In the genomic region with DNA sequence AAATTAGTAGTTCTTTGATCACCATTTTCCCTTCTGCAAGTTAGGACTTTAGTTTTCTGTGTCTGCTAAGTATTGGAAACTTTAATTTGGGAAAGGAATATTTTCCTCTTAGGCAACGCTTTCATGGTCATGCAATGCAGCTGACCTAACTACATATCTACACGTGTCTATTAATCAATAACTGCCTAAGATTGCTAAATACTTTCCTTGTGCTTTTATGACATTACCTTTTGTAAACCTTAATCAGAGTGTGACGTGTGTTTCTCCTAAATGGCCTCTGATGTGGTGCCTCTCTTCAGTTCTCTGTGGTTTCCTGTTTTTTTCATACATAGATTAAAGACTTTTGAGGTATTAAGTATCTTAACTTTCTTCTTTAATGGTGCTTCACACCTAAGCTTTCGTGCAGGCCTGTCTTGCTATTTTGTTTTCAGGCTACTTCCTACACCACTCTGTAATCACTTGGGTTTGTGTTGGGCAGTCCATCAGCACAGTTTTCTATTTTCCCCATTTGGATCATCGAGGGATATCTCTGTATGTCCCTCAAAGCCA, we compare ENCODE assay signal across 15 mouse cellular contexts.
DNase-seq lines count a peak whose midpoint lies in the region; ATAC-seq lines count a peak whose summit lies in the region.
"Had no signal": no experiment of that assay in that cellular context is flagged by ENCODE, and none has a peak within 500 bp of the region (broad histone marks: within the 10 kb centered on the region; RNA-seq: fewer than 3 reads in every experiment).

No protein-coding gene starts in this region.

- peak; percentile 93 for ATAC-seq in CD4-positive, CD25-positive, alpha-beta regulatory T cell, adult 4 months
- peak; percentile 17 to 42; a peak in 1 of 4 replicates for ATAC-seq in hematopoietic stem cell, adult 5-6 weeks (replicated peaks in 1 of 2; ENCODE audit: insufficient read depth in 1 of 2, low FRiP score in 2 of 2, low TSS enrichment in 1 of 2, low read depth in 1 of 2, poor library complexity in 2 of 2, severe bottlenecking in 2 of 2)
- ATAC-seq in megakaryocyte-erythroid progenitor cell, adult 5-6 weeks (replicated peaks; ENCODE audit: low FRiP score, low TSS enrichment, poor library complexity, severe bottlenecking) = 0 out of 2 replicates have a peak, but pooled peaks have one; percentile 30
- ATAC-seq: lung, postnatal 0 days had no signal

- DNase-seq in CD4-positive helper T cell, adult 2 months (ENCODE audit: low read depth, low spot score) = peak; percentile 90
- no peak for DNase-seq in adrenal gland, postnatal 4 days (ENCODE audit: low spot score in 2 of 2)
- DNase-seq in gastrocnemius, postnatal 25 days = no peak
- no peak for DNase-seq in right cerebral cortex, postnatal 10 days (ENCODE audit: low spot score in 2 of 2)
- DNase-seq: adrenal gland, postnatal 36 days; cerebellum, adult 9-11 months; heart, adult 18-20 months; kidney, adult 11 months; left cerebral cortex, postnatal 4 days; liver, embryonic 13.5 days; thymus, adult 2 months had no signal

Comparison
In these comparisons a context has a peak if more than half of its experiments do, and no peak if none do; other contexts are left out.
1. ATAC-seq: peak in every context shown above with its lines; median percentile 93 in CD4-positive, CD25-positive, alpha-beta regulatory T cell, adult 4 months; 30 in megakaryocyte-erythroid progenitor cell, adult 5-6 weeks; 30 in hematopoietic stem cell, adult 5-6 weeks.